Mouse (Mus musculus) T-cell, adult 2 months (primary cell): Measurements from ENCODE around the gene Rsu1.

Experiments used
- DNase-seq: peaks from one replicate; pipeline ENCODE4 v3.0.0; 2022; ENCODE audit warnings: low spot score

Rsu1 gene

DNA sequence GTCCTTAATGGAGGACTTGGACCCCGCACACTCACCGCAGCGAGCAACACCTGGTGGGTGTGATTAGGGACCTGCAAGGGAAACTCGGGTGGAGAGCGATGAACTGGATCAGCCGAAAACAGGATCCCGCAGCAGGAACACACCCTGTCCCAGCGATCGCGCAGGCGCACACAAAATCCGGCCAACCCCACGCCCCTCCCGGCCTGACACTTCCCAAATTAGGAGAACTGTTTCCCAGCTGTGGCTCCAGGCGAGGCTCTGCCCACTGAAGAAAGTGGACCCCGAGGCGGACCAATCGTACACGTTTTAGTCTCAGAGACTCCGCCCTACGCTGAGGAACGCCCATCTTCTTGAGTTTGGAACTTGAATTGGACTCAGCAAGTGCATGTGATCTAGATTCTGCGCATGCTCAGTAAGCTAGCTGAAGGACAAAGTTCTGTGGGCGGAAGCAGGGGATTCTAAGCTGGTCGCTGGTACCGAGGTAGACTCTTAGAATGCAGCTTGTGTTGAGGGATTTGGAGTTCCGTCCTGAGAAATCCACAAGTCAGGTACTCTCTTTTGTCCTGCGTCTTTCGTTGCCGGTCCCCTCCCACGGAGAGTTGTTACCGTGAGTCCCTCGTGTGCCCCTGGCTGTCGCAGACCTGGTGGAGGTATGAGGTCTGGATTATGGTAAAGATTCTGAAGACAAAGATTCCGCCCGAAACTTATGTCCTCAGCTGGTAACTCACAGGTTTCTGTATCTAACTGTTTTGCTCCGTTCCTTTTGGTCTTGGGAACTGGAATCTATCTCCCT, at the start of gene Rsu1:
Gene Rsu1 (minus strand): TSS at position 251 of the 793 bp plus-strand sequence.
- peak; percentile 92 for DNase-seq

GRCm38 (mm10) chr2:13303376-13303775, 32.2 kb upstream of the Rsu1 start:
- DNase-seq: no peak

DNA sequence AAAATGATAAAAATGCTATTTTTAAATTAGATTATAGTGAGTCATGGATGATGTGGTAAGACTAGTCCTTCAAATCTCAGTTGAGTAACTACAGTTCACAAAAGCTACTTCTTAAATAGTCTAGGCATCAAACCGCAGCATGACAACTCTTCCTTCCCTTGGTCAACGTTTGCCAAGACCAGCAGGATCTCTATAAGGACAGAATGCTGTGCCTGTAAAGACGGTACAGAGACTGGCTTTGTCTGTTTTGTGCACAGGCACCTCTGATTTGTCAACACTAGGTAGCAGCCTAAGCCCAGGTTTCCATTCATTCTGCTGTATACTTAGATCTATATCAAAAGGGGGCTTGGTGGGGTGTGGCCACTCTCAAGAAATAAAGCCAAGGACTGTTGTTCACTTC, 27.8 kb upstream of the Rsu1 start:
- DNase-seq: peak; percentile 6

- no peak for DNase-seq
Measured at GRCm38 (mm10) chr2:13297733-13298132, 26.5 kb upstream of the Rsu1 start.

DNA sequence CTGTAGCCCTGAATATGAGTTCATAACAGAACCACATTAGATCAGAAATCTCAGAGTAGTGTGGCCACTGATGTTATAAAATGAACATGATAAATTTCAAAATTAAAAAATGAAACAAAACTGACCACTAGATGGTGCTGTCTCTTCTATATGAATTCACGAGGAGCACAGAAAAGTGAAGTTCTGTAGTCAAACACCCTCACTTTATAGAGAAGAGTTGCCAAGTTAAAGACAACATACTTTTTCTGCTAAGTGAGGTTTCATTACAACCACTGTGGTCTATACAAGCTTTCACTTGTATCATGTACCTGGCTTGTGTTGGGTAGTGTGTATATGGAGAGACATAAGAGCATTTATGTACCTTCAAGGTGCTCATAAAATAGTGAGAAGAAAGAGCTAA, 19.4 kb upstream of the Rsu1 start:
- no peak for DNase-seq

- no peak for DNase-seq
Measured at GRCm38 (mm10) chr2:13290070-13290469, 18.9 kb upstream of the Rsu1 start.

DNA sequence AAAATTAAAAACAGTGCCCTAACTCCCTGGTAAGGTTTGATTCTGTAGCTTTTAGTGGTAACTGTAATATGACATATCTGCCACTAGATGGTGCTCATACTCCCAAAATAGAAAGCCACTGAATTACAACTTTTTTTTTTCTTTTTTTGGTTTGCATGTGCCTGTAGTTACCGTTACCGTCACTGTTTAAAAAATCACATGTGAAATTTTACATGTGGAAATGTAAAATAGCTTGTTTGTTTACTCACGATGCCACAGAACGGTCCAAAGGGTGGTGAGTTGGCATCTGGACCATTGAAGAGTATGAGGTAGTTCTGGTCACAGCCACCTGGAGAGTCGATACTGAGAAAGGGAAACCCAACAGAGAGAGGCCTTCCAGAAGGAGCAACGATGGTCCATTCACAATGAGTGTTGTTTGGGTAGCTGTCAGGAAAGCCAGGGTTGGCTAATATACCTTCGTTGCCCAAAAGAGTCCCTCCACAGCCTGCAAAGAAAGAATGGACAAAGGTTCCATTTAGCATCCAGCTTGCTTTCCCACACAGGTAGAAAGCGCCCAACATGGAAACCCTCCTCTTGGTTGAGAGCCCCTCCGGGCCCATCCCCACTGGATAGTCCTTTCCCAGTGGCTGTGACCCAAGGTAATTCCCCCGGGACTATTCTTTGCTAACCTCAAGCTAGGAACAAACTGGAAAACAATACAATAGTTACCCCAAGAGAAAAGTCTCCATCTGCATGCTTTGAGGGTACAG, 7.1 kb upstream of the Rsu1 start:
- no peak for DNase-seq

DNA sequence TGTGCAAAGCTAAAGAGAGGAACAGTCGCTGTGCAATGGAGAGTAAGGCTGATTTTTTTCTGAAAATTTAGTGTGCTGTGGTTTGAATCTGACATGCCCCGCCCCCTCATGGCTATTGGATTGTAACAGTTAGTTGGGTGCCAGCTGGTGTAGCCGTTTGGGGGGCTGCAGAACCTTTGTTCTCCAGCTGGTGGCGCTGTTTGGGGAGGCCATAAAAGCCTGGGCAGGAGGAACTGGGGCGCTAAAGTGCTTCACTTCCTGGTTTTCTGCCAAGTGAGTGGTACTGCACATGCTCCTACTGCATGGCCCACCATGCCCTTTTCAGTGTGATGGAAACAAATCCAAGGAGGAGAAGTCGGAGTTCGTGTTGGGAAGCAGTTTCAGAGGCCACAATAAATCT, 4.7 kb upstream of the Rsu1 start:
- peak; percentile 16 for DNase-seq

DNA sequence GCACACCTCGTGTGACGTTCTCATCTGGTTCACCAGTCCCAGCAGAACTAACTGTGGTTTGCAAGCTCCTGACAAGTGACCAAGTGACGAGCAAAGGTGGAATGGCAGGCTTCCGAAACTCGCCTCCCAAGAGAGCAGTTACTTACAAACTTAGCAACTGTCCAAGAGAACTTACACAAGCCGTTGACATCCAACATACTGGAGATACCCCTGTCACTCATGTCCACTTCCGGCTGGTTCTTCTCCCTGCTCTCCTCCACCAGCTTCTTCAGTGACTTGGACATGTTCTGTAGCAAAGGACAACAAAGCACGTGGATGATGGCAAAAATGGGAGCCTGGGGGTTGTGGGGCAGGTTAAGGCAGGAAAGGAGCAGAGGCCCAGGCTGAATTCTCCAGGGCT, 479 bp downstream of the Rsu1 start:
- no peak for DNase-seq

DNA sequence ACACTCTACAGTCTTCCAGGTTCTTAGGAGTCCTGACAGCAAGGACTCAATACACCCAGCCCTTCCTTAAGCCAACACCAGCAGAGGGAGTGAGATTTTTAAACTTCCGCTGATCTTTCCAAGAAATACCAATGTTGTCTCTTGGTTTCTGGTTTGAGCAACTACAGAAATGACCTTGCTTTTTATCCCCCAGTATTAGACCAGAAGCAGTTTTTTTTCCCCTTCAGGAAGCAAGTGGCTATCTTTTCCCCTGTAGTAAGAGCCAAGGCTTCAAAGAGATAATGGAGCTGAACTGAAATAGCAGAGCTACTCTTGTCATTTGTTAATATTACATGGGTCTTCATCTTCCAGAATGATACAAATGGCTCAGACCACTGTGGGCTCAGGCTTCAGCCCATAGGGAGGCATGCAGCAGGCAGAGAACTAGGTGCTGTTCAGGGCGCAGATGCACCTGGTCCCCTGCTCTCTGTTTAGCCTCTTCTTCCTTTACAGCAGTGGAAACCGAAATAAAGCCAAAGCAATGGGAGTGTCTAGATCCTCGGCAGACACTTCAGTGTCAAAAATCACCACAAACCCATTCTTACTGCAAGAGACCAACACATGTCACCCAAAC, 2.4 kb downstream of the Rsu1 start:
- no peak for DNase-seq

DNA sequence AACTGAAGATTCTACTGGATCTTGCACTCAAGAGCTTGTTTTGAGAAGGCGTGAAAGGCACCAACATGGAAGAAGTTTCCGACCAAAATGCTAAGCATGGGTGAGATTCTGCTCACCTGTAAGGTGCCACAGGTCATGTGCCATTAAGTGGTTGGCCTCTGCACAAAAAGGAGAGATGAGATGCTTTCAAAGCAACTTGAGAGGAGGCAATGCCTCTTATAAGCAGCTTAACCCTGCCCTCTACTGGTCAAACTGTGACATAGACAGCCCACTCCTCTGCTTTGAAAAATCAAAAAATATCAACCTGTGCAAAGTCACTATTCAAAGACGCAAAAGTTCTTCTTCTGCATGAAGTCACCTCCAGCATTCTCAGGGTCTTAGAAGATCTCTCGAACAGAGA, 6.3 kb downstream of the Rsu1 start:
- peak; percentile 42 for DNase-seq

DNA sequence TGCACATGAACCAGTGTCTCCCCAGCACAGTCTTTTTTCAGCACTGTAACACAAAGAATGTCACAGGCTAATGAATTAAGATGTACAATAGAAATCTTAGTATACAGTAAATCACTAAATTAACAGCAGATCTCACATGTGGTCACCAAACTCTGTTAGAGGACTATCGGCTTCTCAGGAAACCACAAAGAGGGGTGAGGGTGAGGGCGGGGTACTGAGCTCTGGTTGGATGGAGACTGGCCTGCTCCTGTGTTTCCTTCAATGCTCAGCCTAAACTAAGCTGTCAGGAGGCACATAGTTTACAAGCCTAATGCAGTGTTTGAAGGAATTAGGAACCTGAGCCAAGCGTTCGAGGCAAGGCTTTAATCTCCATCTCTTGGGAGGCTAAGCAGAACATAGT, 8.1 kb downstream of the Rsu1 start:
- no peak for DNase-seq

GRCm38 (mm10) chr2:13258606-13259005, 12.6 kb downstream of the Rsu1 start:
- DNase-seq: no peak

- DNase-seq: no peak
Measured at GRCm38 (mm10) chr2:13240711-13241110, 30.5 kb downstream of the Rsu1 start.

DNA sequence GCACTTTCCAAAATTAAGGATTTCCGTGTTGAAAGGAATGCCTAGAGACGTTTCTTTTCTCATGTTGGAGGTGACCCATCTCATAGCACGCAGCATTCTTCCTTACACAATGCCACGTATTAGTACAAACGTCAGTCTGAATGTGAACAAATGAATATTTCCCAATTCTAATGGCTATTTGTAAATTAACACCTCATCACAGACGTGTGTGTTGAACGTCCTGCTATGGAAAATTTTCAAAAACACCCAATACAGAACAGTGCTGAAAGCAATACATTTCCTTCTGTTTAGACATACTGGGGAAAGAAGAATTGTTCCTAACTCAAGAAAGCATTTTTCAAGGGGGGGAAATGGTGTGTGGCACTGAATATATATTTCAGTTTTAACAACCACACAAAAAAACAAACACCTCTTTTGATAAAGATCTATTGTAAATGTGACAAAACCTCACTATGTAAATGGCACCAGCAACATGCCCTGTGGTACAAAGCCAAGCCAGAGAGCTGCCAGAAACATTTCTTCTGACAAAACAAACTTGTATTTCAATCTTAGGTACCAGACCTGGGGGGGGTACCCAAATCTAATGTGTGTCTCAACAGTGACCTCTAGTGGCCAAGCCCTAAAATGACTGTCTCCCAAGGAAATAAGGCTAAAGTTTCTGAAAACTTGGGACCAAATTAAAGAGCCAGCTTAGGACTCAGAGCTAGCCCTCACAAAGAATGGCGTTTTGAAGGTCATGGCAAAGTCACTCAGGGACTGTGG, 33.9 kb downstream of the Rsu1 start:
- peak; percentile 62 for DNase-seq

DNA sequence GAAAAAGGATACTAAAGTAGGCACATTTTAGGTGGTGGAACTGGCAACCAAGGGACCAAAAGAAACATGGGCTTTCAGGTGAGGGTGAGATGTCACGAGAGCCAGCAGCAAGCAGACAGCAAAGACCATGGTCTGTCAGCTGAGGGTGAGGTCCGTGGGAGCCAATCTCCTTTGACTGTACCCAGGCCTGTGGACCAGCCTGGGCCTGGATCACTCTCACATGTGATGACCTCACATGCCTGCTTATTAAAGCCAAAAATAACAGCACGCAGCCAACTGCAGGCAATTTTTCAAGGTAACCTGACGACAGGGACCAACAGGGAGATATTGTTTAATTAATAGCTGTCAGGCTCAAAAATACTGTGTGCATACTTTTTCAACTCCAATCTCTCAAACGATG, 35.5 kb downstream of the Rsu1 start:
- no peak for DNase-seq

DNA sequence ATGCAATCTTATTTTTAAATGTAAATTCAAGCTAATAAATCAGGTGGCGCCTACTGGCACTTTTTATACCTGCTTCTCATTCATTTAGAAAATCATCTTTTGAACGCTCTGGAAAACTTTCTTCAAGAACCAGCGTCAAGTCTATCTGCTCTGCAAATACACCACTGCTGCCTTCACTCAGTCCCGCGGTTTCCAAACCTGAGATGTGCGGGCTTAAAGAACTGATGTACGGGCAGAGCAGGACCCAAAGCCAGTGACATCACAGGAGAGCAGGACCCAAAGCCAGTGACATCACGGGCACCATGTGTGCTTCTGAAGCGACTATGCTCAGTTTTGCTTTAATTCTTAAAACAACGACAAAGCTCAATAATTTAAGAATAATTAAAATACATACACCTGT, 36.4 kb downstream of the Rsu1 start:
- no peak for DNase-seq

GRCm38 (mm10) chr2:13233902-13234301, 37.3 kb downstream of the Rsu1 start:
- DNase-seq: no peak

GRCm38 (mm10) chr2:13233254-13233835, 37.9 kb downstream of the Rsu1 start:
- peak; percentile 12 for DNase-seq

- no peak for DNase-seq
Measured at GRCm38 (mm10) chr2:13232305-13232704, 38.9 kb downstream of the Rsu1 start.

DNA sequence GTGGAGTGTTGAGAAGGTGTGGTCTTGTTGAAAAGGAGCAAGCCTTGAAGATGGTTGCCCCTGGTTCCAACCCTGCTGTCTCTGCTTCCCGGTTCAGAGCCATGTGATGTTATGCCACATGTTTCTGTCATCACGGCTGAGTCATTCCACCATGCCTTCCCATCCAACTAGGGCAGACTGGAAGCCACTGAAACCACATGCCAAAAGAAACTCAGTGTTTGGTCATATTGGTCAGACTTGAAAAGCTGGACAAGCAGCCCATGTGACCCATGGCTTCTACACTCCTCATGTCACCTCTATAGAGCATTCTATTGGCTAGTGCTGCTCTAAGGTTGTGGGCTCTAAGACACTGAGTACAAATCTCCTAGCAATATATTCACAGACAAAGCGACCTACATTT, 41.5 kb downstream of the Rsu1 start:
- no peak for DNase-seq

GRCm38 (mm10) chr2:13226031-13226430, 45.2 kb downstream of the Rsu1 start:
- DNase-seq: no peak
